Mouse (Mus musculus) MEL (cell line): Measurements from ENCODE around the gene Btaf1.

Experiments
- CTCF ChIP-seq, 3 experiments: IDR thresholded peaks in 2 of 3; conservative IDR thresholded peaks in 1 of 3; 2 replicates each; pipeline ENCODE4 v1.5.1; 2011 to 2012; ENCODE audit warnings: low read length in 3 of 3, low read depth in 2 of 3, mild to moderate bottlenecking in 2 of 3, improper control_type of control experiment in 1 of 3, inconsistent platforms in 1 of 3, mixed read lengths in 1 of 3, moderate library complexity in 1 of 3; ENCODE audit not compliant: control insufficient read depth in 1 of 3, insufficient read depth in 1 of 3, poor library complexity in 1 of 3, severe bottlenecking in 1 of 3
- EP300 ChIP-seq, 2 experiments: IDR thresholded peaks; 2 replicates each; pipeline ENCODE4 v1.6.1; 2011; ENCODE audit warnings: improper control_type of control experiment in 2 of 2, low read length in 2 of 2, low read depth in 1 of 2, mild to moderate bottlenecking in 1 of 2
- GATA1 ChIP-seq: IDR thresholded peaks from 2 replicates; pipeline ENCODE4 v1.6.1; 2011; ENCODE audit warnings: low read depth, low read length, improper control_type of control experiment
- RAD21 ChIP-seq: IDR thresholded peaks from 2 replicates; pipeline ENCODE4 v1.6.1; 2011; ENCODE audit warnings: mild to moderate bottlenecking, low read depth, low read length, improper control_type of control experiment
- SMC3 ChIP-seq: IDR thresholded peaks from 2 replicates; pipeline ENCODE4 v1.6.1; 2011; ENCODE audit warnings: low read depth, low read length, improper control_type of control experiment
- USF1 ChIP-seq: IDR thresholded peaks from 2 replicates; pipeline ENCODE4 v1.6.1; 2014; ENCODE audit warnings: low read depth, mild to moderate bottlenecking, inconsistent platforms, low read length, improper control_type of control experiment, moderate library complexity

DNA sequence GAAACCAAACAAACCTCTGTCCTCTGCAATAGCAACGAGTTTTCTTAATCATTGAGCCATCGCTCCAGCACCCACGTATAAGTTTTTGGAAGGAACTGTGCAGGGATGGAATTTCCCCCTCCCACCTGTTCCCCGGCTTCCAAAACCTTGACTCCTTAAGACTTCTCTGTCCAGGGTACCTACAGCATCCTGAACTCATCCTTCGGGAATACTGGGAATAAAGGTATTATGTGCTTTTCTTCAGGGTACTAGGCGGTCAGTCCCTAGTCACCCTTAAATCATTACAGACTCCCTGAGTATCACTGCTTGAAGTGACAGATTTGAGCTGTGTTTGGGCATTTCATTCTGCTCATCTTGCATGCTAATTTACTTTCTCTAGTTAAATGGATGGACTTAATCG lies 22.5 kb upstream of the Btaf1 start:
- no peak for TF ChIP-seq USF1
- TF ChIP-seq SMC3 = no peak
- TF ChIP-seq EP300 (IDR thresholded peaks at IDR 0.05; ENCODE audit: low read depth in 1 of 2, low read length in 2 of 2) = no peak
- no peak for TF ChIP-seq GATA1
- TF ChIP-seq CTCF (IDR thresholded peaks at IDR 0.05 in 2 of 3, conservative IDR thresholded peaks at IDR 0.05 in 1 of 3; ENCODE audit: control insufficient read depth in 1 of 3, insufficient read depth in 1 of 3, low read depth in 2 of 3, low read length in 3 of 3, poor library complexity in 1 of 3, severe bottlenecking in 1 of 3) = no peak
- TF ChIP-seq RAD21 = no peak
